Mouse (Mus musculus): Measurements from ENCODE around the gene Stk33. TPM values are rescaled to one million over a fixed set of nuclear protein-coding genes. Genes with fewer than 3 reads are reported as not detected.

Stk33 gene
- polyA plus RNA-seq, 1 experiment from 2014 or later = 0.87 TPM

GRCm38 (mm10) chr7:109455748-109456147, 16.9 kb upstream of the Stk33 start:
- Histone ChIP-seq H3K27me3 (replicated peaks; ENCODE audit: control insufficient read depth, insufficient read depth, low read length) (no peaks in the 10 kb centered on the region), H3K4me3 (ENCODE audit: low read depth, low read length) (no peak overlapping the region), H3K4me1 (replicated peaks; ENCODE audit: control insufficient read depth, insufficient read depth, low read length) (no peaks in the 10 kb centered on the region), H3K9ac (ENCODE audit: low read length) (no peak overlapping the region), H3K36me3 (ENCODE audit: control insufficient read depth, insufficient read depth, low read length) (no peaks in the 10 kb centered on the region), H3K4me2 (ENCODE audit: low read length) (no peak overlapping the region), H3K27ac (ENCODE audit: low read depth) (no peak overlapping the region), H3K9me3 (ENCODE audit: control insufficient read depth, low read length) (no peaks in the 10 kb centered on the region)
- 72% methylated on average over 2 of the region's 2 CpGs for WGBS
- ATAC-seq (replicated peaks; ENCODE audit: low FRiP score, low TSS enrichment, low read depth) (no peak), DNase-seq (ENCODE audit: low spot score) (no peak)

- ATAC-seq (replicated peaks; ENCODE audit: low FRiP score, low TSS enrichment, low read depth) (no peak), DNase-seq (ENCODE audit: low spot score) (no peak)
- Histone ChIP-seq H3K4me1 (replicated peaks; ENCODE audit: control insufficient read depth, insufficient read depth, low read length) (no peaks in the 10 kb centered on the region), H3K27ac (ENCODE audit: low read depth) (no peak overlapping the region), H3K4me3 (ENCODE audit: low read depth, low read length) (no peak overlapping the region), H3K9me3 (ENCODE audit: control insufficient read depth, low read length) (no peaks in the 10 kb centered on the region), H3K9ac (ENCODE audit: low read length) (no peak overlapping the region), H3K36me3 (ENCODE audit: control insufficient read depth, insufficient read depth, low read length) (no peaks in the 10 kb centered on the region), H3K27me3 (replicated peaks; ENCODE audit: control insufficient read depth, insufficient read depth, low read length) (no peaks in the 10 kb centered on the region), H3K4me2 (ENCODE audit: low read length) (no peak overlapping the region)
- WGBS = 85% methylated on average over 9 of the region's 9 CpGs
Observed at GRCm38 (mm10) chr7:109454856-109455255, 16.0 kb upstream of the Stk33 start.

- DNase-seq (ENCODE audit: low spot score) (no peak), ATAC-seq (replicated peaks; ENCODE audit: low FRiP score, low TSS enrichment, low read depth) (no peak)
- Histone ChIP-seq H3K9me3 (ENCODE audit: control insufficient read depth, low read length) (no peaks in the 10 kb centered on the region), H3K27ac (ENCODE audit: low read depth) (no peak overlapping the region), H3K4me1 (replicated peaks; ENCODE audit: control insufficient read depth, insufficient read depth, low read length) (no peaks in the 10 kb centered on the region), H3K9ac (ENCODE audit: low read length) (no peak overlapping the region), H3K36me3 (ENCODE audit: control insufficient read depth, insufficient read depth, low read length) (no peaks in the 10 kb centered on the region), H3K4me2 (ENCODE audit: low read length) (no peak overlapping the region), H3K27me3 (replicated peaks; ENCODE audit: control insufficient read depth, insufficient read depth, low read length) (no peaks in the 10 kb centered on the region), H3K4me3 (ENCODE audit: low read depth, low read length) (no peak overlapping the region)
- 81% methylated on average over 2 of the region's 2 CpGs for WGBS
Observed at GRCm38 (mm10) chr7:109448060-109448459, 9.2 kb upstream of the Stk33 start.

GRCm38 (mm10) chr7:109445012-109445411, 6.1 kb upstream of the Stk33 start:
- Histone ChIP-seq H3K4me2 (ENCODE audit: low read length) (no peak overlapping the region), H3K4me1 (replicated peaks; ENCODE audit: control insufficient read depth, insufficient read depth, low read length) (no peaks in the 10 kb centered on the region), H3K4me3 (ENCODE audit: low read depth, low read length) (no peak overlapping the region), H3K27me3 (replicated peaks; ENCODE audit: control insufficient read depth, insufficient read depth, low read length) (peaks cover under 1% of the 10 kb centered on the region), H3K27ac (ENCODE audit: low read depth) (no peak overlapping the region), H3K36me3 (ENCODE audit: control insufficient read depth, insufficient read depth, low read length) (no peaks in the 10 kb centered on the region), H3K9ac (ENCODE audit: low read length) (no peak overlapping the region), H3K9me3 (ENCODE audit: control insufficient read depth, low read length) (no peaks in the 10 kb centered on the region)
- peak; percentile 80 for DNase-seq (ENCODE audit: low spot score)
- ATAC-seq (replicated peaks; ENCODE audit: low FRiP score, low TSS enrichment, low read depth) = no peak
- WGBS = 11% methylated on average over 6 of the region's 6 CpGs

GRCm38 (mm10) chr7:109442739-109443138, 3.9 kb upstream of the Stk33 start:
- Histone ChIP-seq H3K4me2 (ENCODE audit: low read length) (no peak overlapping the region), H3K4me3 (ENCODE audit: low read depth, low read length) (no peak overlapping the region), H3K36me3 (ENCODE audit: control insufficient read depth, insufficient read depth, low read length) (no peaks in the 10 kb centered on the region), H3K27me3 (replicated peaks; ENCODE audit: control insufficient read depth, insufficient read depth, low read length) (peaks cover 17% of the 10 kb centered on the region), H3K9me3 (ENCODE audit: control insufficient read depth, low read length) (no peaks in the 10 kb centered on the region), H3K4me1 (replicated peaks; ENCODE audit: control insufficient read depth, insufficient read depth, low read length) (peaks cover 9% of the 10 kb centered on the region), H3K9ac (ENCODE audit: low read length) (no peak overlapping the region), H3K27ac (ENCODE audit: low read depth) (no peak overlapping the region)
- peak; percentile 10 for DNase-seq (ENCODE audit: low spot score)
- WGBS = 55% methylated on average over 5 of the region's 5 CpGs
- no peak for ATAC-seq (replicated peaks; ENCODE audit: low FRiP score, low TSS enrichment, low read depth)

- H3K9ac ChIP-seq (ENCODE audit: low read length) = no peak overlapping the region
- no peaks in the 10 kb centered on the region for H3K9me3 ChIP-seq (ENCODE audit: control insufficient read depth, low read length)
- no peak for ATAC-seq (replicated peaks; ENCODE audit: low FRiP score, low TSS enrichment, low read depth)
- peaks cover 9% of the 10 kb centered on the region for H3K4me1 ChIP-seq (replicated peaks; ENCODE audit: control insufficient read depth, insufficient read depth, low read length)
- no peak overlapping the region for H3K4me2 ChIP-seq (ENCODE audit: low read length)
- no peaks in the 10 kb centered on the region for H3K36me3 ChIP-seq (ENCODE audit: control insufficient read depth, insufficient read depth, low read length)
- no peak overlapping the region for H3K4me3 ChIP-seq (ENCODE audit: low read depth, low read length)
- WGBS = 85% methylated on average over 9 of the region's 9 CpGs
- no peak overlapping the region for H3K27ac ChIP-seq (ENCODE audit: low read depth)
- no peak for DNase-seq (ENCODE audit: low spot score)
- peaks cover 20% of the 10 kb centered on the region for H3K27me3 ChIP-seq (replicated peaks; ENCODE audit: control insufficient read depth, insufficient read depth, low read length)
Observed at GRCm38 (mm10) chr7:109440697-109441269, 1.9 kb upstream of the Stk33 start.

- WGBS = 50% methylated on average over 3 of the region's 3 CpGs
- no peaks in the 10 kb centered on the region for H3K36me3 ChIP-seq (ENCODE audit: control insufficient read depth, insufficient read depth, low read length)
- no peak for DNase-seq (ENCODE audit: low spot score)
Observed at GRCm38 (mm10) chr7:109424422-109425159, 14.3 kb downstream of the Stk33 start.

GRCm38 (mm10) chr7:109422803-109423202, 16.1 kb downstream of the Stk33 start:
- Histone ChIP-seq H3K4me3 (ENCODE audit: low read depth, low read length) (no peak overlapping the region), H3K36me3 (ENCODE audit: control insufficient read depth, insufficient read depth, low read length) (no peaks in the 10 kb centered on the region), H3K4me1 (replicated peaks; ENCODE audit: control insufficient read depth, insufficient read depth, low read length) (no peaks in the 10 kb centered on the region), H3K4me2 (ENCODE audit: low read length) (no peak overlapping the region), H3K9me3 (ENCODE audit: control insufficient read depth, low read length) (no peaks in the 10 kb centered on the region), H3K27me3 (replicated peaks; ENCODE audit: control insufficient read depth, insufficient read depth, low read length) (no peaks in the 10 kb centered on the region), H3K9ac (ENCODE audit: low read length) (no peak overlapping the region), H3K27ac (ENCODE audit: low read depth) (no peak overlapping the region)
- 77% methylated on average over 8 of the region's 8 CpGs for WGBS
- DNase-seq (ENCODE audit: low spot score) (no peak), ATAC-seq (replicated peaks; ENCODE audit: low FRiP score, low TSS enrichment, low read depth) (no peak)

More at GRCm38 (mm10) chr7:109424422-109425159, 14.3 kb downstream of the Stk33 start:
- no peak for ATAC-seq (replicated peaks; ENCODE audit: low FRiP score, low TSS enrichment, low read depth)
- Histone ChIP-seq H3K4me3 (ENCODE audit: low read depth, low read length) (no peak overlapping the region), H3K27me3 (replicated peaks; ENCODE audit: control insufficient read depth, insufficient read depth, low read length) (no peaks in the 10 kb centered on the region), H3K9ac (ENCODE audit: low read length) (no peak overlapping the region), H3K4me2 (ENCODE audit: low read length) (no peak overlapping the region), H3K27ac (ENCODE audit: low read depth) (no peak overlapping the region), H3K4me1 (replicated peaks; ENCODE audit: control insufficient read depth, insufficient read depth, low read length) (no peaks in the 10 kb centered on the region), H3K9me3 (ENCODE audit: control insufficient read depth, low read length) (no peaks in the 10 kb centered on the region)

GRCm38 (mm10) chr7:109405491-109405890, 33.4 kb downstream of the Stk33 start:
- H3K4me2 ChIP-seq (ENCODE audit: low read length) = no peak overlapping the region
- no peaks in the 10 kb centered on the region for H3K36me3 ChIP-seq (ENCODE audit: control insufficient read depth, insufficient read depth, low read length)
- no peak for ATAC-seq (replicated peaks; ENCODE audit: low FRiP score, low TSS enrichment, low read depth)
- H3K4me1 ChIP-seq (replicated peaks; ENCODE audit: control insufficient read depth, insufficient read depth, low read length) = no peaks in the 10 kb centered on the region
- 64% methylated on average over 7 of the region's 7 CpGs for WGBS
- H3K27ac ChIP-seq (ENCODE audit: low read depth) = no peak overlapping the region
- no peak overlapping the region for H3K4me3 ChIP-seq (ENCODE audit: low read depth, low read length)
- no peaks in the 10 kb centered on the region for H3K9me3 ChIP-seq (ENCODE audit: control insufficient read depth, low read length)
- DNase-seq (ENCODE audit: low spot score) = no peak
- no peaks in the 10 kb centered on the region for H3K27me3 ChIP-seq (replicated peaks; ENCODE audit: control insufficient read depth, insufficient read depth, low read length)
- no peak overlapping the region for H3K9ac ChIP-seq (ENCODE audit: low read length)
